8 mouse cellular contexts compared by ENCODE assay signal in the genomic region with DNA sequence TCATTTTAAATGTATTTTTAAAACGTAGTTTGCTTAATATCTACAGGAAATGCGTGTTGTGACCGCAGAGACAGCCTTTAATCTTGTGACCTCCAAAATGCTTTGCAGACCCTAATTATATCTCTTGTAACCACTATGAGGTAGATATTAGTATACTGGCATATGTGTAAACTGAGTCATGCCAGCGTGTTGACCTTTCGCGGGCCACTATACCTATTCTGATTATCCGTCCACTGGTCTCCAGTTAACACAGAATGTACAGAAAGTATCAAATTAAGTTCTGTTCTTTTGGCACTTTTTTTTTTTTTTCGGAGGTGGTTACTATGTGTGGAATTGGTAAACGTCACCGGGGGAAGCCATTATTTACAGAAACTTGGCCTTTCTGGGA. TPM values are rescaled to one million over a fixed set of nuclear protein-coding genes. Genes with fewer than 3 reads are reported as not detected.
DNase-seq lines count a peak whose midpoint lies in the region; ATAC-seq and TF ChIP-seq lines count a peak whose summit lies in the region.

No protein-coding gene starts in this region.

- peak overlapping the region; percentile 85 for H3K4me3 ChIP-seq in kidney, embryonic 15.5 days (replicated peaks)
- peak overlapping the region; percentile 93 for H3K4me3 ChIP-seq in brown adipose tissue, adult 24 weeks (ENCODE audit: insufficient read depth, low read depth, low read length)
- H3K4me3 ChIP-seq in hindbrain, postnatal 0 days (ENCODE audit: low read length) = peak overlapping the region; percentile 87
- peak overlapping the region; percentile 86 for H3K4me3 ChIP-seq in myocyte

- H3K79me2 ChIP-seq in myocyte (ENCODE audit: control insufficient read depth, insufficient read depth) = peaks cover 47% of the 10 kb centered on the region

- peak overlapping the region; percentile 77 for H3K4me2 ChIP-seq in kidney, embryonic 15.5 days
- H3K4me2 ChIP-seq in hindbrain, postnatal 0 days (ENCODE audit: low read depth, low read length) = peak overlapping the region; percentile 85
- peak overlapping the region; percentile 92 for H3K4me2 ChIP-seq in myocyte (ENCODE audit: low read depth)

- H3K9me3 ChIP-seq in kidney, embryonic 15.5 days (replicated peaks) = no peaks in the 10 kb centered on the region
- H3K9me3 ChIP-seq in hindbrain, postnatal 0 days (ENCODE audit: low read length) = no peaks in the 10 kb centered on the region

- no peak for TF ChIP-seq CTCF in hindbrain, postnatal 0 days (IDR thresholded peaks at IDR 0.05; ENCODE audit: low read depth)

- WGBS in kidney, embryonic 15.5 days = 18% methylated on average over 10 of the region's 10 CpGs
- WGBS in hindbrain, postnatal 0 days = 24% methylated on average over 10 of the region's 10 CpGs

- DNase-seq in kidney, postnatal 10 days = no peak
- no peak for DNase-seq in hindbrain, postnatal 0 days (ENCODE audit: low spot score)
- no peak for DNase-seq in cerebellum, adult 9-11 months
- no peak for DNase-seq in c-Kit-positive CD71-positive TER-119-positive erythroid progenitor cells, embryonic 14.5 days (ENCODE audit: low spot score)
- no peak for DNase-seq in spleen, postnatal 4 days (ENCODE audit: low spot score in 2 of 2)

- H3K27ac ChIP-seq in kidney, embryonic 15.5 days = no peak overlapping the region
- no peak overlapping the region for H3K27ac ChIP-seq in brown adipose tissue, adult 24 weeks (replicated peaks; ENCODE audit: low read depth, low read length)
- H3K27ac ChIP-seq in hindbrain, postnatal 0 days = peak overlapping the region; percentile 83; the same call in 1 of the 2 replicates

- H3K9ac ChIP-seq in kidney, embryonic 15.5 days = peak overlapping the region; percentile 88
- H3K9ac ChIP-seq in hindbrain, postnatal 0 days (replicated peaks; ENCODE audit: low read length) = peak overlapping the region; percentile 92

- H3ac ChIP-seq in myocyte (ENCODE audit: control insufficient read depth, insufficient read length) = peak overlapping the region; percentile 35

- no peak for TF ChIP-seq POLR2A in myocyte (IDR thresholded peaks at IDR 0.05; ENCODE audit: insufficient read length, low read depth)

- no peaks in the 10 kb centered on the region for H3K27me3 ChIP-seq in kidney, embryonic 15.5 days
- H3K27me3 ChIP-seq in hindbrain, postnatal 0 days (ENCODE audit: insufficient read depth, low read length) = no peaks in the 10 kb centered on the region
- no peaks in the 10 kb centered on the region for H3K27me3 ChIP-seq in myocyte (ENCODE audit: control insufficient read depth, insufficient read depth, insufficient read length)

- peaks cover 12% of the 10 kb centered on the region for H3K4me1 ChIP-seq in kidney, embryonic 15.5 days
- H3K4me1 ChIP-seq in brown adipose tissue, adult 24 weeks (ENCODE audit: control insufficient read depth, insufficient read depth, insufficient read length, low read length) = peaks cover 6% of the 10 kb centered on the region; the same call in 1 of the 2 replicates
- peaks cover 3% of the 10 kb centered on the region for H3K4me1 ChIP-seq in hindbrain, postnatal 0 days (ENCODE audit: insufficient read depth, low read length)

- ATAC-seq in kidney, embryonic 15.5 days (replicated peaks; ENCODE audit: low FRiP score) = no peak
- ATAC-seq in hindbrain, postnatal 0 days = no peak

- H3K36me3 ChIP-seq in kidney, embryonic 15.5 days = no peaks in the 10 kb centered on the region
- H3K36me3 ChIP-seq in hindbrain, postnatal 0 days (ENCODE audit: insufficient read depth, low read length) = no peaks in the 10 kb centered on the region
- no peaks in the 10 kb centered on the region for H3K36me3 ChIP-seq in myocyte (ENCODE audit: control insufficient read depth, insufficient read depth)

TF ChIP-seq in myocyte, 11 proteins besides CTCF, POLR2A, EP300 and RAD21:
- no peak for TF ChIP-seq REST (IDR thresholded peaks at IDR 0.05; ENCODE audit: insufficient read depth, insufficient read length)
- no peak for TF ChIP-seq E2F4 (IDR thresholded peaks at IDR 0.05; ENCODE audit: insufficient read depth)
- no peak for TF ChIP-seq CEBPB (IDR thresholded peaks at IDR 0.05; ENCODE audit: insufficient read depth, poor library complexity, severe bottlenecking)
- no peak for TF ChIP-seq MAX (IDR thresholded peaks at IDR 0.05; ENCODE audit: low read depth)
- no peak for TF ChIP-seq TCF3 (IDR thresholded peaks at IDR 0.05; ENCODE audit: insufficient read length, low read depth)
- no peak for TF ChIP-seq POLR2AphosphoS2 (IDR thresholded peaks at IDR 0.05; ENCODE audit: insufficient read length, low read depth)

RNA-seq across cellular contexts. Expression of a gene that starts 0.9 kb away (rescaled TPM):
- polyA plus RNA-seq in kidney, embryonic 15.5 days (2015; fragmentation: Nextera tagmentation; extraction: Ambion mirVana) = 77.2 and 79.6 TPM in 2 replicates
- polyA plus RNA-seq in brown adipose tissue, adult 24 weeks (2012; ENCODE audit: insufficient read depth, insufficient read length, missing spikeins) = 24.0 and 27.2 TPM in 2 replicates
- 31.0 and 33.3 TPM in 2 replicates for total RNA-seq in hindbrain, postnatal 0 days (2014; rRNA removed)
- 57.5 and 62.3 TPM in 2 replicates for polyA plus RNA-seq in hindbrain, postnatal 0 days (2015; fragmentation: Nextera tagmentation; extraction: Ambion mirVana)
- polyA plus RNA-seq in myocyte (2012; fragmentation: generic; extraction: Trizol) = 21.6 TPM
